Mouse (Mus musculus): ENCODE measurements around the gene Gm7030.
A peak's percentile ranks its signal among the peaks of the same experiment; 100 is the strongest.
"Not testable (repeated sequence)": the region's sequence is repeated elsewhere in the genome, so short reads cannot be mapped to it uniquely, and the experiment has no call there.

The Gm7030 gene

GRCm38 (mm10) chr17:36135421-36136231 lies 6.4 kb upstream of the Gm7030 start:
- DNase-seq (ENCODE audit: low spot score in 2 of 2), result not testable (repeated sequence)

- no peak for DNase-seq (ENCODE audit: low spot score in 2 of 2)
Observed at GRCm38 (mm10) chr17:36131516-36132265, 2.5 kb upstream of the Gm7030 start.

- DNase-seq (ENCODE audit: low spot score in 2 of 2), result not testable (repeated sequence)
Observed at GRCm38 (mm10) chr17:36128525-36128924, 700 bp downstream of the Gm7030 start.

- DNase-seq (ENCODE audit: low spot score in 2 of 2), result not testable (repeated sequence)
Observed at GRCm38 (mm10) chr17:36124111-36124510, 5.1 kb downstream of the Gm7030 start.

GRCm38 (mm10) chr17:36121352-36122020 lies 7.7 kb downstream of the Gm7030 start, which contains the start of gene Gm19684:
TSS of gene Gm19684 (plus strand) at chr17:36121678.
- DNase-seq (ENCODE audit: low spot score in 2 of 2), result peak in 1 of 2 experiments; percentile 45

- DNase-seq (ENCODE audit: low spot score in 2 of 2), result not testable (repeated sequence)
Observed at GRCm38 (mm10) chr17:36120839-36121238, 8.4 kb downstream of the Gm7030 start.

GRCm38 (mm10) chr17:36116545-36116944 lies 12.7 kb downstream of the Gm7030 start:
- not testable (repeated sequence) for DNase-seq (ENCODE audit: low spot score in 2 of 2)

GRCm38 (mm10) chr17:36113979-36114593 lies 15.1 kb downstream of the Gm7030 start:
- peak; percentile 33 to 73 for DNase-seq (ENCODE audit: low spot score in 2 of 2)

- peak in 1 of 2 experiments; percentile 22 for DNase-seq (ENCODE audit: low spot score in 2 of 2)
Observed at GRCm38 (mm10) chr17:36111510-36111868, 17.7 kb downstream of the Gm7030 start.

GRCm38 (mm10) chr17:36110641-36111509 lies 18.4 kb downstream of the Gm7030 start:
- DNase-seq (ENCODE audit: low spot score in 2 of 2), result not testable (repeated sequence)

- DNase-seq (ENCODE audit: low spot score in 2 of 2), result not testable (repeated sequence)
Observed at GRCm38 (mm10) chr17:36110129-36110528, 19.1 kb downstream of the Gm7030 start.

GRCm38 (mm10) chr17:36102091-36102490 lies 27.1 kb downstream of the Gm7030 start:
- not testable (repeated sequence) for DNase-seq (ENCODE audit: low spot score in 2 of 2)

GRCm38 (mm10) chr17:36099603-36100002 lies 29.6 kb downstream of the Gm7030 start:
- not testable (repeated sequence) for DNase-seq (ENCODE audit: low spot score in 2 of 2)

GRCm38 (mm10) chr17:36093936-36094335 lies 35.3 kb downstream of the Gm7030 start:
- DNase-seq (ENCODE audit: low spot score in 2 of 2), result no peak

- DNase-seq (ENCODE audit: low spot score in 2 of 2), result not testable (repeated sequence)
Observed at GRCm38 (mm10) chr17:36092520-36092919, 36.7 kb downstream of the Gm7030 start.

GRCm38 (mm10) chr17:36091933-36092332 lies 37.3 kb downstream of the Gm7030 start:
- not testable (repeated sequence) for DNase-seq (ENCODE audit: low spot score in 2 of 2)

GRCm38 (mm10) chr17:36085976-36086375 lies 43.2 kb downstream of the Gm7030 start:
- DNase-seq (ENCODE audit: low spot score in 2 of 2), result not testable (repeated sequence)

- DNase-seq (ENCODE audit: low spot score in 2 of 2), result no peak
Observed at GRCm38 (mm10) chr17:36083870-36084451, 45.3 kb downstream of the Gm7030 start.

- no peak for DNase-seq (ENCODE audit: low spot score in 2 of 2)
Observed at GRCm38 (mm10) chr17:36083266-36083869, 45.9 kb downstream of the Gm7030 start.

Measured in spleen, postnatal 4 days (tissue).